Mouse (Mus musculus): Measurements from ENCODE around the gene Tspan31.
A peak's percentile ranks its signal among the peaks of the same experiment; 100 is the strongest.

The Tspan31 gene

GRCm38 (mm10) chr10:127070190-127071121, at the start of gene Tspan31:
TSS of gene Tspan31 (minus strand) at chr10:127070264.
- peak; percentile 98 for DNase-seq (ENCODE audit: extremely low read depth, low read depth)

GRCm38 (mm10) chr10:127119229-127119628, 49.2 kb upstream of the Tspan31 start:
- DNase-seq (ENCODE audit: extremely low read depth, low read depth), result no peak

- no peak for DNase-seq (ENCODE audit: extremely low read depth, low read depth)
Measured at GRCm38 (mm10) chr10:127118470-127118869, 48.4 kb upstream of the Tspan31 start.

GRCm38 (mm10) chr10:127115068-127115467, 45.0 kb upstream of the Tspan31 start:
- DNase-seq (ENCODE audit: extremely low read depth, low read depth), result no peak

- no peak for DNase-seq (ENCODE audit: extremely low read depth, low read depth)
Measured at GRCm38 (mm10) chr10:127114408-127114807, 44.3 kb upstream of the Tspan31 start.

DNA sequence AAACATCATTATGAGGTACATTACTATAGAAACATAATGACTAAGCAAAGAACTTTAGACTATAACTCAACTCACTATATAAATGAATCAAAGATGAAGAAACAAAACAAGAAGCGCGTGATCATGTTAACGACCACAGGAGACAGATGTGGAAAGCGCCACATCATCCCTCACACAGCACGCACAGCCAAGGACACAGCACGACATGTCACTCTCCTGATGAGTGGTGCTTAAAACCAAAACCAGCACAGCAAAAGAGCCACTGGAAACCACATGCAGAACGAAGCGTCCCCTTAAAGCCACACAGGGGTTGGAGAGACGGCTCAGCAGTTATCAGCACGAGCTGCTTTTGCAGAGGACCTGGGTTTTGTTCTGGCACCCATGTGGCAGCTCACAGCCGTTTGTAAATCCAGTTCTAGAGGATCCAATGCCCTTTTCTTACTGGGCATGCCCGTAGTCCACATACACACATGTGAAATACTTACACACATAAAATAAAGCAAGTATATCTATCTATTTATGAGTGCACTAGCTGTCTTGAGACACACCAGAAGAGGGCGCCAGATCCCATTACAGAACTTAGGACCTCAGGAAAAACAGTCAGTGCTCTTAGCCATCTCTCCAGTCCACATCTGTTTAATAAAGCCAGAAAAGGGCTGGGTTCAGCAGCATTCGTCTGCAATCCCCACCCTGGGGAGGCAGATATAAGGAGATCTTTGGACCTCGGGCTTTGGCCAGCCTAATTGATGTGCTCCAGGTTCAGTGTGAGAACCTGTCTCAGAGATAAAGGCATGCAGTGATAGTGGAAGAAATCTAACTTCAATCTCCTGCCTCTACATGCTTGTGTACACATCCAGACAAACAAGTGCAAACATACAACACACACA, 41.2 kb upstream of the Tspan31 start:
- no peak for DNase-seq (ENCODE audit: extremely low read depth, low read depth)

DNA sequence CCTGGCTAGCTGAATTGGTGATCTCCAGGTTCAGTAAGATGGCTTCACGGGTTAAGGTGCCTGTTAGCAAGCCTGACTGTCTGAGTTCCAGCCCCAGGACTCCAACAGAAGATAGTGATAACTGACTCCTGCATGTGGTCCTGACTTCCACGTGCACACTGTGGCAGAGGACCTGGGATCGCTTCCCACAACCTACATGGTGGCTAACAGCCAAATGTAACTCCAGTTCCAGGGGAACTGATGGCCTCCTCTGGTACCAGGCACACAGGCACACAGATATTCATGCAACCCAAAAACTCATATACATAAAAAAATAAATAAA, 38.2 kb upstream of the Tspan31 start:
- no peak for DNase-seq (ENCODE audit: extremely low read depth, low read depth)

GRCm38 (mm10) chr10:127107563-127108261, 37.6 kb upstream of the Tspan31 start:
- DNase-seq (ENCODE audit: extremely low read depth, low read depth), result no peak

- peak; percentile 53 for DNase-seq (ENCODE audit: extremely low read depth, low read depth)
Measured at GRCm38 (mm10) chr10:127103631-127104030, 33.6 kb upstream of the Tspan31 start.

DNA sequence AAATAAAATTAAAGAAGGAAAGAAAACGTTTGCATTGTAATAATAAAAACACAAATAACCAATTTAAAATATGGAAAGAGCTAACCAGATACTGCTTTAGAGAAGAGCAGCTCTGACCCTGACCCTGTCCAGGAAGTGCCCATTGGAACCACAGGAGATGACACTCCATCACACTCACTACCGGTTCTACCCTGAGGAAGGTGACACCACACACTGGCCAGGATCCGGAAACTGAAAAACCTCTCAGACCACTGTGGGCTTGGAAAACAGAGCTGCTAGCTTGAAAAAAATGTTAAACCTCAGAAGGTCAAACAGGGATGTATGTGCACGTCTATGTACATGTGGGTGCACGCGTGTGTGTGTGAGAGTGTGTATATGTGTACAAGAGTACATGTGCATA, 31.1 kb upstream of the Tspan31 start:
- no peak for DNase-seq (ENCODE audit: extremely low read depth, low read depth)

DNA sequence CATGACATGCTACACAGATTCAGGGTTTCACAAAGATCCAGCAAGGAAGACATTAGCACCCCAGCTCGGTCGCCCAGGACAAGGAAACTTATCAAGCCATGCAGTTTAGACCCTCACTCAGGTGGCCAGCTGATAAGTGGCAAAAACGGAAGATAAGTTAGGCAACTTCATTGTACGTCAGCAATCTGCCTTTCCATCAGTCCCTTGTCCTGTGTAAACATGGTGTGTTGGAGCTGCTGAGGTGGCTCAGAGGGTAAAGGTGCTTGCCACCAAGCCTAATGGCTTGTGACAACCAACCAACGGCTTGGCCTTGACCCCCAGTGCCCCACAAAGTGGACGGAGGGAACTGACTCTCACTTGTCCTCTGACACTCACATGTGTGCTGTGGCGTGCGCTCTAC, 30.4 kb upstream of the Tspan31 start:
- no peak for DNase-seq (ENCODE audit: extremely low read depth, low read depth)

- DNase-seq (ENCODE audit: extremely low read depth, low read depth), result no peak
Measured at GRCm38 (mm10) chr10:127099868-127100267, 29.8 kb upstream of the Tspan31 start.

GRCm38 (mm10) chr10:127099191-127099590, 29.1 kb upstream of the Tspan31 start:
- no peak for DNase-seq (ENCODE audit: extremely low read depth, low read depth)

- DNase-seq (ENCODE audit: extremely low read depth, low read depth), result no peak
Measured at GRCm38 (mm10) chr10:127098514-127098913, 28.4 kb upstream of the Tspan31 start.

DNA sequence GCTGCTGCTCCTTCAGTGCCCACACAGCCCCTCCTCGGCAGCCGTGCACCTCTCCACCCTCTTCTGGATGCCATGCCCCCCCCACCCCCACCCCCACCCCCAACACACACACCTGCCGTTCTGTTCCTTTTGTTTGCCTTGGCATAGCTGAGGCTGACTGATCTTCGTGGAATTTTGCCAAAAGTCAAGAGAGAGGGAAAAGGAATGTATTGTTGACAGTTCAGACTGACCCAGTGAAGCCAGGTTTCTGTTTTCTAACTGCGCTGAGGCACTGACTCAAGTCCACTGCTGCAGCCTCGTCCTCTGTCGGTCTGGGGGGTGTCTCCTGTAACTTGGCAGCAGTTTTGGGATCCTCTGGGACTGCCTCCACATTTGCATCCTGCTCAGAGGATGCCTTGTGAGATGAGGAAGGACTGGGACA, 24.3 kb upstream of the Tspan31 start:
- no peak for DNase-seq (ENCODE audit: extremely low read depth, low read depth)

DNA sequence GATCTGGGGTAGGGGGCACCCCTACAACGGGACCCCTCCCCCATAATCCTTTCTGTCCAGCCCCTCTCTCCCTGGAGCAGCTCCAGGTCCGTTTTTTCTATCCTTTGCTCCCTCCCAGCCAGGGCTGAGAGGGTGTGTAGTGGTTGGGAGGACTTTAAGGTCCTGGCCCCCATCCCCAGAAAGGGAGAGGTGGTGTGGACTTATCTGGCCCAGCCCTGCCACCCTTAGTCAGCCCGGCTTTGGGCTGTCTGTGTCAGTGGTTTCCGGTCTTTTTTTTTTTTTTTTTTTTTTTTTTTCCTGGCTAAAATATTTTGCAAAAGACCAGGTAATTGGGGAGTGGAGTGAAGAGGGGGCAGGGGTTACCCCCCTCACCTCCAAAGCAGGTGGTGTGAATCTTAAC, 22.7 kb upstream of the Tspan31 start:
- DNase-seq (ENCODE audit: extremely low read depth, low read depth), result no peak

GRCm38 (mm10) chr10:127091507-127092396, 21.7 kb upstream of the Tspan31 start:
- DNase-seq (ENCODE audit: extremely low read depth, low read depth), result no peak

DNA sequence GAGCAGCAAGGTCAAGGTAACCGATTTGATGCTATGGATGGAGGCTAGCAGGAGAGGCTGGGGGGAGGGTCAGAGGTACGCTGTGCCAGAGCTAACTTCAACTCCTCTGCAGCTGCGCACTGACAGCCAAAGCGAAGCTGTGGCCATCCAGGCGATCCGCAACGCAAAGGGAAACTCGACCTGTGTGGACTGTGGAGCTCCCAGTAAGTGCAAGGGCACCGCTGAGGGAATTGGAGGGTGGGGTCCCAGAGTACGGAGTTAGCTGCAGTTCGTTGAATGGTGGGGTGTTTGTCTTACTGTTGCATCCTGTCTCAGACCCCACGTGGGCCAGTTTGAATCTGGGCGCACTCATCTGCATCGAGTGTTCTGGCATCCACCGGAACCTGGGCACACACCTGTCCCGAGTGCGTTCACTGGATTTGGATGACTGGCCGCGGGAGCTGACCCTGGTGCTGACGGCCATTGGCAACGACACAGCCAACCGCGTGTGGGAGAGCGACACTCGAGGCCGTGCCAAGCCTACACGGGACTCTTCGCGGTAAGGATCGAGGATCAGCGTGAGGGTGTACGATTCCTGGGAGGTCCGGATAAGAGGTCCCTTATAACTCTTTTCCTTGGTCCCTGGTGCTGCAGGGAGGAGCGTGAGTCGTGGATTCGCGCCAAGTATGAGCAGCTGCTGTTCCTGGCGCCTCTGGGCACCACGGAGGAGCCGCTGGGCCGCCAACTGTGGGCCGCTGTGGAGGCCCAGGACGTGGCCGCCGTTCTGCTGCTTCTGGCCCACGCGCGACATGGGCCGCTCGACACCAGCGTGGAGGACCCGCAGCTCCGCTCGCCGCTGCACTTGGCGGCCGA, 20.7 kb upstream of the Tspan31 start:
- DNase-seq (ENCODE audit: extremely low read depth, low read depth), result no peak

DNA sequence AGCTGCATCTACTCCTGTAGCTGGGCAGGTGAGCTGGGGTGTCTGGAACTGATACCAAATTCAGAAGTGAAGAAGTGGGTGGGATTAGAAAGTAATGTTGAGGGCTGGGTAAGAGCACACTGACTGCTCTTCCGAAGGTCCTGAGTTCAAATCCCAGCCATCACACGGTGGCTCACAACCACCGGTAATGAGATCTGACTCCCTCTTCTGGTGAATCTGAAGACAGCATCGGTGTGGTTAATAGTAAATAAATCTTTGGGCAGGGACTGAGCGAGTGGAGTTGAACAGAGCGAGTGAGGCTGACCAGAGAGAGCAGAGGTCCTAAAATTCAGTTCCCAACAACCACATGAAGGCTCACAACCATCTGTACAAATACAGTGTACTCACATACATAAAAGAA, 15.6 kb upstream of the Tspan31 start:
- no peak for DNase-seq (ENCODE audit: extremely low read depth, low read depth)

DNA sequence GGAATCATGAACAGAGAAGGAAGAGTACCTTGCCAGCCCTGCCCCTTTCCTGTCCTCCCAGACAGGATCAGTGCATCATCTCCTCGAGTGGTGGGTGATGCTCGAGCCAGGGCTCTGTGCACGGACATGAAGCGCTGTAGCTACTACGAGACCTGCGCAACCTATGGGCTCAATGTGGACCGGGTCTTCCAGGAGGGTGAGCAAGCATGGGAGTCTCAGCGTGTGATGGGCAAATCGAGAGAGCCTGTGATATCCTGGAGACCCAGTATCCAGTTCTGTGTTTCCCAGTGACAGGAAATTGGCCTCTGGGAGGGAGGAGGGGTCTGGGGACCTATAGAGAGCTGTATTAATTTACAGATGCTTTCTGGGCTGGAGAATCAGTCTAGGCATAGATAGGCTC, 15.0 kb upstream of the Tspan31 start:
- DNase-seq (ENCODE audit: extremely low read depth, low read depth), result no peak

Data from MEL-GATA-1-ER (cell line).